Mouse (Mus musculus) gastrocnemius, postnatal 25 days (tissue): Measurements from ENCODE around the gene 6430548M08Rik. TPM values are rescaled to one million over a fixed set of nuclear protein-coding genes. Genes with fewer than 3 reads are reported as not detected.

ENCODE experiments used
- DNase-seq: peaks from one replicate; pipeline ENCODE4 v3.0.0; 2022
- total RNA-seq, 2 experiments: library from RNA; stranded (reverse); gene quantifications; 1 replicate in 1 of 2; 2 replicates in 1 of 2; pipeline ENCODE4 v1.2.3; 2021

Gene 6430548M08Rik
- total RNA-seq, 2 experiments from 2014 or later: 23.6 to 27.6 TPM

GRCm38 (mm10) chr8:120184366-120184765 is 70.4 kb downstream of the 6430548M08Rik start:
- peak; percentile 55 for DNase-seq

DNA sequence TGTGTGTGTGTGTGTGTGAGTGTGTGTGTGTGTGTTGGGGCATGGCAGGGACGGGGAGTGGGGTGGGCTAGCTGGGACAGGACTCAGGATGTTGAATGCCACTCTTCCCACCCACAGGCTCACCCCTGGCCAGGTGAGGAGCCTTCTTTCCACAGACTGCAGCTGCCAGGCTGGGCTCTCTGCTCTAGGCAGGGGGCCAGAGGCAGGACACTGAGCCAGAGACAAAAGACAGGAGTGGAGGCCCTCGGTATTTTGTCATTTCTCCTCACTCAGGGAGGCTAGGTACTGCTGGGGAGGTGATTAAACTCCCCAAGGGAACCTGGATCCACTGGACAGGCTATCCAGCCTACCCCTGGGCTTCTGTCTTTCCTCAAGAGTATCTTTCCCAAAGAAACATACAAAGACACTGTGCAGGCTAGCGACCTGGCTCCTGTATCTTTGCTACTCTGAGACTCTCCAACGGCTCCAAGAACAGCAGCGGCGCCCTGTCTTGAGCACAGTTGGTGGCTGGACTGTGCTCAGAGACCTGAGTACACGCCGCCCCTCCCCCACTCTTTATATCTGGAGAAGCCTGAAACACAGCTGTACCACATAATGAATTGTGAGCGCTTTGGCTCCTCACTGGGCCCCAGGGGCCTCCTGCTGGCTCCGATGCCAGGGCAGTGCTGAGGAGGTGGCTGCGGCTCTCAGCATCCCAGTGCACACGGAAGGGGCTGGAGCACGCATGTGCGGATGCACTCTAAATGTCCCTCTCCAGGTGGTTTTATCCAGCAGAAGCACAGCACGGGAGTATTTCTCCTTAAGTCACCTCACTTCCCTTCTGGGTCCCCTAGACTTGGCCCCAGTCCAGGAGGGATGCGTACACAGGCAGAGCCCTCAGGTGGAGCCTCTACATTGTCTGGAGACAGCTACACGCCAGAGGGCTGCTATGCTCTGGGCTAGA is 71.2 kb downstream of the 6430548M08Rik start:
- peak; percentile 60 for DNase-seq

- peak; percentile 80 for DNase-seq
Observed at GRCm38 (mm10) chr8:120186454-120186853, 72.5 kb downstream of the 6430548M08Rik start.

DNA sequence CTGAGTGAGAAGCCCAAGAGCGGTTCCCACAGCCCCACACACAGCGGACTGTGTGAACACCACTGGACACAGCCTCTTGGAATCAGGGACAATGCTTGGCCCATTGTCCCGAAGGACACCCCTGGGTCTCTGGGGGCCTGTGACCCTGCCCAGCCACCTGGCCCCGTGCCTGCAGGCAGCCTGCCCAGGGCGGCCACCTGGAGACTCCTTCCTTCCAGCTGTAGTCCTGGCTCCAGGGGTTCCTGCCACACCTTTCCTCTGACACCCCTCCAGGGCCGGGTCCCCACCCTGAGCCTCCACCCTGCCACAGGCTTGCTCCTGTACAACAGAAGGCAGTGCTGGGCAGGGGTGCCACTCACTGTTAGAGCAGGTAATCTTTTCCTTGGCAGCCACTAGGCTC is 74.6 kb downstream of the 6430548M08Rik start:
- peak; percentile 77 for DNase-seq

DNA sequence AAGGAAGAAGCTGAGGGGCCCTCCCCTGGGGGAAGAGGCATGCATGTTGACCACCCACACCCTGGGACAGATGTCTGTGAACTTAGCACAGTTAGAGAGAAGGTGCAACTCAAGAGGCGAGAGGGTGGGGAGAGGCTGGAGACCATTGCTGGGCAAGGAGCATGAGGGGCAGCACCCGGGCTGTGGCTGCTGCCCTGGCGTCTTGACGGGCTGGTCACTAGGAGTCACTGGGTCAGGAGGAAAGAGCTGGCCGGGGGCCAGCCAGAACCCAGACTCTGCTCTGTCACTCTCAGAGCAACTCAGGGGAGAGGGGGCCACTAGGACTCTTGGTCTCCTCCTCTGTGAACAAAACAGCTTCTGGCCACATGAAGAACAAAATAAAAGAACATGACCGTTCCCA is 75.5 kb downstream of the 6430548M08Rik start:
- DNase-seq: no peak

DNA sequence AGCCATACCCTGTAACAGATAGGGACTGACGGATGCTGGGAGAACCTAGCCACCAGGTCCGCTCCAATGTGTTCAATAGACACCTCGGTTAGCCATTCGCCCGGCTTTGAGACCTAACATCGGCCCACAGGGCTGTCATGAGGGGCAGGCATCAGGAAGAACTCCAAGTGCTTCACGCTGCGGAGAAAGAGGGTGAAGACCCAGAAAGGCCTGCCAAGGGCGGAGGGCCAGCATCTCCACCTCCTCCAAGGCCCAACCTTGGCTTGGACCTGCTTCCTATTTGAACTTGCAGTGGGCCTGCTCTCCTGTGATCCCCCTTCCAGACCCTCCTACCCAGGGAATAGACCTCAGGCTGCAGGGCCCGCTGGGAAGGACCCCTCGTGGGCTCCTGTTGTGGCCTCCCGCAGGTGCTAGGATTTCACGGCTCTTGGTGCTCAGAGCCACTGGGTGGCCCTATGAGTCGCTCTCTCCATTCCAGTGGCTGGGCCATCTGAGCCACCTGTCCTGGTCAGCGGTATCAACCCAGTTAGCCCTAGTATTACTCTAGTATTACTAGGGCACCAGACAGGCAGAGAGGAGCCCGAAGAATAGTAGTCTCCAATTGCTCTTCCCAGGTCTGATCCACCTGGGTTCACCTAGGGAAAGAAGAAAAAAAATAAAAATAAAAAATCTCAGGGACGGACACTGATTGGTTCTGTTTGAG is 76.3 kb downstream of the 6430548M08Rik start:
- DNase-seq: peak; percentile 54

GRCm38 (mm10) chr8:120190810-120191413 is 77.0 kb downstream of the 6430548M08Rik start:
- peak; percentile 97 for DNase-seq

DNA sequence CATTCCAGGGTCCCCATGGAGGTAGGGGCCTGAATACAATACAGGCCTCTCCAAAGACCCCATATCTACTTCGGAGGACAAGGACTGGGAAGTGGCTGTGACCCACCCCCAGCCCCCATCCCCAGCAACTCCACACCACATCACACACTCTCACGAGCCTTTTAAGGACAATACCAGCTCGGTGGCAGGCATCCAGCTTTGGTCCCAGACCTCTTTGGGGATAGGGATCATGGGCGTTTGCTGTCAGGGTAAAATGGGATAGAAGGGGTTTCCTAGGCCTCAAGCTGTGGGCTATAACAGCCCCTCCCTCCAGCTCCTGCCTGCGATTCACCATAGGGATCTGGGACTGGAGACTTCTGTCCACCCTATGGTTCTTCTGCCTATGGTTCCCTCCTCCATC is 77.7 kb downstream of the 6430548M08Rik start:
- DNase-seq: no peak

GRCm38 (mm10) chr8:120192118-120192517 is 78.2 kb downstream of the 6430548M08Rik start:
- DNase-seq: no peak

GRCm38 (mm10) chr8:120201351-120201750 is 87.4 kb downstream of the 6430548M08Rik start:
- no peak for DNase-seq

DNA sequence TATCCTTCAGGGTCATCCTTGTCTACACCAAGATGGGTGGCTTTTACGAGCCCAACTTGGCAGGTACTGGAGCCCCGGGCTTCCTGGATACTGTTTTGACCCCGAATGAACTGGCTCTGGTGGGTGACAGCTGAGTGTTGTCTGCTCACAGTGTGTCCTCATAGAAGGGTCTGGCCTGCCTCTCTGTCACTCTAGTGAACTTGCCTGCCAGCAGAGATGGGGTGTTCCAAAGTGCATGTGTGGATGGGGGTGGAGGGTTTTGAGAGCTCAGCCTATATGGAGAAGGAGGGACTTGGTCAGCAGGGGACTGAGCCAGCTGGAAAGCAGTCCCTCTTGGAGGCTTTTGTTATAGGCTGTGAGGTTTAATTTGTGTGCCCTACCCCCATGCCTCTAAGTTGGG is 88.6 kb downstream of the 6430548M08Rik start:
- DNase-seq: no peak

- DNase-seq: peak; percentile 66
Observed at GRCm38 (mm10) chr8:120204736-120205360, 90.9 kb downstream of the 6430548M08Rik start.

DNA sequence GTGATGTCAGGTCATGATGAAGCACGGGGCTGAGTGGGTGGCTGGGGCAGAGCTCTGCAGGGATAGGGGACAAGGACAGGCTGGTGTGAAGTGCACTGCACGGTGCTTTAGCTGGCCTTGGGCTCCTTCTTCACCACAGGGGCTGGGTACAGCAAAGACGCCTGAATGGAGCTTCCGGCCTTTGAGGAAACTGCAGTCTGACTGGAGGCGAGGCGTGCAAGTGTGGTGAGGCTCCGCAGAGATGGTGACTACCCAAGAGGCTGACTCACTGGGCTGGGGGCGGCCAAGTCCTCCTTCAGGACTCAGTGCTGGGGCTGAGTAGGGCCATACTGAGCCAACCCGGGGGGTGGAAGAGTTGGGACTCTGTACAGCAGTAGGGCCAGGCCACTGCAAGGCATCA is 92.0 kb downstream of the 6430548M08Rik start:
- no peak for DNase-seq

DNA sequence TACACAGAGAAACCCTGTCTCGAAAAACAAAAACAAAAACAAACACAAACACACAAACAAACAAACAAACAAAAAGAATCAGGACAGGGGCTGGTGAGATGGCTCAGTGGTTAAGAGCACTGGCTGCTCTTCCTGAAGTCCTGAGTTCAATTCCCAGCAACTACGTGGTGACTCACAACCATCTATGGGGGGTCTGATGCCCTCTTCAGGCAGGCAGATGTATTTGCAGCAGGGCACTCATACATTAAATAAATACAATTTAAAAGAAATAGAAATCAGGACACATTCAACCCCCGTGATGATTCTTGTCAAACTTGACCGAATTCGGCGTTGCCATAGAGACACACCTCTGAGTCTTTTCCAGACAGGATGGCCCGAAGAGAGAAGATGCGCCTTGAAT is 93.4 kb downstream of the 6430548M08Rik start:
- no peak for DNase-seq

DNA sequence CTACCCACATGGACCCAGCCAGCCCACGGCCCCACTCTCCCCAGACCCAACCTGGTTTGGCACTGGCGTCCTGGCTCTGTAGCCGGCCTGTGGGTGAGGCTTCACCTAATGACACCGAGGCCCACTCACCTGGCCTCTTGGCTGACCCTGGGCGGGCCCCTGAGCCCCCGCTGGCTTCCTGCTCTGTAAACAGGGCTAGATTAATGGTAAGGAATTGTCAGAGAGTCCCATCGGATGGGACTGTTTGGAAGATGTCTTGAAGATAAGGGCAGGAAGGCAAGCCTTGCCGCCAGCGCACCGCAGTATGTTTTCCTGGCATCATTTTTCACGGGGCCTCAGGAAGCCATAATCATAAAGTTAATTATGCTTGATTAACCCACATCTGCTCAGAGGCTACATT is 94.2 kb downstream of the 6430548M08Rik start:
- DNase-seq: no peak

DNA sequence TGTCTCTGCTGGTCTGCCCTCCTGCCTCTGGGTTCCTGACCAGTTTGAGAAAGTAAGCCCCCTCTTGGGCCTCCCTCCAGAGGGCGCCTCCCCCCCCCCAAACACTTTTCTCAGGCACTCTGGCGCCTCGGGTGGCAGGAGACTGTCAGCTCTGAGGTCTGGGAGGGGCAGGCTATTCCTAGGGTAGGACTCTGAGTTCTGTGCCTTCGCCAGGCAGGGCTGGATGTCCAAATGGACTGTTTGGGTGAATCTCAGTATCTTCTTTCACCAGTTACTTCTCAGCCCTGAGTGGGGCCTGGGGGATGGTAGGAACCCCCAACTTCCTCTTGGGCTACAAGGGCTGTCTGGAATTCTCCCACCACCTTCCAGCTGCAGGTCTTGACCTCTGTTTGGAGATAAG is 97.4 kb downstream of the 6430548M08Rik start:
- DNase-seq: peak; percentile 71

DNA sequence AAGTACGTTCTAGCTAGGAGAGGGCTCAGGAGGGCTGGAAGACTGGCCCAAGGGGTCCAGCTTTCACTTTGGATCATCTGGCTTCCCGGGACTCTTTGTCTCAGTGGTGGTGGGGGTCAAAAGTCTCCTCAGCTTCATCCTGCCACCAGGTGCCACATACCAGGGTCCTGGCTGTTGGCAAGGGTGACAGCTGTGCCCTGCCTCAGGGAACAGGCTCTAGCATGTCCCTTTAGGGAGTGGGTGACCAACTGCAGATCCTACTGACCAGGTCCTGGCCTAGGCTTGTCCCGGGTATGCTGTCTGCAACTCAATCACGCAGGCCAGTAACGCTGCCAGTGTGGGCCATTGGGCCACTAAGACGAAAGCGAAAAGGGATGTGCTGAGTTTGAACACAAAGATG is 98.6 kb downstream of the 6430548M08Rik start:
- DNase-seq: no peak

- no peak for DNase-seq
Observed at GRCm38 (mm10) chr8:120213229-120213628, 99.3 kb downstream of the 6430548M08Rik start.

GRCm38 (mm10) chr8:120213939-120214338 is 100.0 kb downstream of the 6430548M08Rik start:
- peak; percentile 88 for DNase-seq
